9 mouse cellular contexts compared by ENCODE assay signal in the genomic region with DNA sequence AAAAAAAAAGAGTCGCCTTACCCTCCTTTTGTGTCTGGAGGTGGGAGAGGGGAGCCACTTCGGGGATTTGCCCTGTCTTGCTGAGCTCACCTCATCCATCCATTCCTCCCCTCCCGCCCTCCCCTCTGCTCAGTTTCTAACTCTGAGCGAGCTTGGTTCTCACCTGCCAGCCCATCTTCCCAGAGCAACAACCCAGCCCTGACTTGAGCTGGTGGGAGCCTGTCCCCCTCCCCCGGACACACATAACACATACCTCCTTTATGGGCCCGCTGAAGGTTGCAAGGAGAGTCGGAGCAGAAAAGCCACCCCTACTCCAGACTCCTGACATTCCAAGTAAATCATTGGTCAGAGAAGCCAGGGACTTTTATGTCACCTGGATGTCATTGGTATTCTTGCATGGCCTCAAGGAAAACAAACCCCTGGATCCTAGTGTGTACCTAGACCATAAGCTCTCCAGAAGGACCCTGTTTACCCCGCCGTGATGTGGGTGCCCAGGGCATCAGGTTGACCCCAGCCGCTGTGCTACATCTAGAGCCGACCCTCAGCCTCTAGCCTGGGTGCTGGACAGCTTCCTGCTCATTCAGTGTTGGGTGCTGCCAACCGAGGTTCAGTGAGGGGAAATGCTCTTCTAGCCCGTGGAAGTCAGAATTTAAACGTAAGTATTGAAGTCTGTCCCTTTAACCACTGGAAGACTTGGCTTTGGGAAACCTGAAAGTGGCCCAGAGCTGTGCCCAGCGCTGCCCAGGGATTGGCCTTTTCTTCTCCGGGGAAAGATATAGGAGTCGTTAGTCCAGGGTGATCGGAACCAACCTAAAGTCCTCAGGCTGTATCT. TPM values are rescaled to one million over a fixed set of nuclear protein-coding genes. Genes with fewer than 3 reads are reported as not detected.
DNase-seq lines count a peak whose midpoint lies in the region; ATAC-seq and TF ChIP-seq lines count a peak whose summit lies in the region.
"Had no signal": no experiment of that assay in that cellular context is flagged by ENCODE, and none has a peak within 500 bp of the region (broad histone marks: within the 10 kb centered on the region; RNA-seq: fewer than 3 reads in every experiment).

No protein-coding gene starts in this region.

- no peaks in the 10 kb centered on the region for H3K27me3 ChIP-seq in lung, postnatal 0 days (replicated peaks; ENCODE audit: insufficient read depth, low read length)
- peaks cover 59% of the 10 kb centered on the region for H3K27me3 ChIP-seq in liver, embryonic 12.5 days (replicated peaks)
- H3K27me3 ChIP-seq in stomach, embryonic 16.5 days (ENCODE audit: control insufficient read depth, insufficient read depth, low read length), result no peaks in the 10 kb centered on the region; the same call in 1 of the 2 replicates

- peaks cover 13% of the 10 kb centered on the region; the same call in 1 of the 2 replicates for H3K4me1 ChIP-seq in lung, postnatal 0 days (ENCODE audit: insufficient read depth, low read depth, low read length)
- H3K4me1 ChIP-seq in liver, embryonic 12.5 days, result peaks cover 27% of the 10 kb centered on the region
- peaks cover 31% of the 10 kb centered on the region for H3K4me1 ChIP-seq in stomach, embryonic 16.5 days (ENCODE audit: control insufficient read depth, insufficient read depth, low read length)

- no peak for TF ChIP-seq CTCF in lung, postnatal 0 days (IDR thresholded peaks at IDR 0.05)

- H3K9ac ChIP-seq in lung, postnatal 0 days (replicated peaks; ENCODE audit: low read depth), result no peak overlapping the region
- H3K9ac ChIP-seq in liver, embryonic 12.5 days, result no peak overlapping the region
- peak overlapping the region; percentile 37; the same call in 1 of the 2 replicates for H3K9ac ChIP-seq in stomach, embryonic 16.5 days (ENCODE audit: low read length)

- H3K4me3 ChIP-seq in lung, postnatal 0 days (ENCODE audit: low read depth, low read length), result no peak overlapping the region
- H3K4me3 ChIP-seq in liver, embryonic 12.5 days, result 0 out of 2 replicates have a peak overlapping the region, but pooled peaks have one; percentile 2
- peak overlapping the region; percentile 19; the same call in 1 of the 2 replicates for H3K4me3 ChIP-seq in stomach, embryonic 16.5 days (replicated peaks; ENCODE audit: low read length)

- 18% methylated on average over 17 of the region's 18 CpGs for WGBS in lung, postnatal 0 days
- 11% methylated on average over 18 of the region's 18 CpGs for WGBS in liver, embryonic 12.5 days (ENCODE audit: insufficient replicate concordance)
- 10% methylated on average over 18 of the region's 18 CpGs for WGBS in stomach, embryonic 16.5 days

- no peaks in the 10 kb centered on the region for H3K36me3 ChIP-seq in lung, postnatal 0 days (ENCODE audit: insufficient read depth, low read length)
- H3K36me3 ChIP-seq in liver, embryonic 12.5 days, result no peaks in the 10 kb centered on the region
- no peaks in the 10 kb centered on the region for H3K36me3 ChIP-seq in stomach, embryonic 16.5 days (ENCODE audit: control insufficient read depth, insufficient read depth, low read length)

- H3K4me2 ChIP-seq in lung, postnatal 0 days (replicated peaks; ENCODE audit: low read depth, low read length), result peak overlapping the region; percentile 42
- peak overlapping the region; percentile 21; the same call in 1 of the 2 replicates for H3K4me2 ChIP-seq in liver, embryonic 12.5 days
- H3K4me2 ChIP-seq in stomach, embryonic 16.5 days (ENCODE audit: low read depth, low read length), result peak overlapping the region; percentile 41

- H3K27ac ChIP-seq in lung, postnatal 0 days (ENCODE audit: low read length), result no peak overlapping the region
- no peak overlapping the region for H3K27ac ChIP-seq in liver, embryonic 12.5 days
- no peak overlapping the region for H3K27ac ChIP-seq in stomach, embryonic 16.5 days (ENCODE audit: low read length)

- DNase-seq in embryo, embryonic 10.5 days (ENCODE audit: low spot score), result peak; percentile 34
- no peak for DNase-seq in embryo, embryonic 9.5 days (ENCODE audit: extremely low spot score)
- DNase-seq in lung, postnatal 0 days (ENCODE audit: low spot score), result peak; percentile 21
- no peak for DNase-seq in lung, postnatal 14 days
- DNase-seq in gastrocnemius, postnatal 10 days, result no peak
- no peak for DNase-seq in adipocyte (ENCODE audit: low spot score)

- peak; percentile 16 for ATAC-seq in lung, postnatal 0 days
- peak; percentile 38; the same call in 1 of the 2 replicates for ATAC-seq in liver, embryonic 12.5 days
- ATAC-seq in stomach, embryonic 16.5 days (ENCODE audit: insufficient read depth, low FRiP score), result no peak

- H3K9me3 ChIP-seq in lung, postnatal 0 days (ENCODE audit: low read length), result no peaks in the 10 kb centered on the region
- no peaks in the 10 kb centered on the region for H3K9me3 ChIP-seq in liver, embryonic 12.5 days (replicated peaks)
- no peaks in the 10 kb centered on the region for H3K9me3 ChIP-seq in stomach, embryonic 16.5 days (replicated peaks; ENCODE audit: control insufficient read depth, low read length)

- no peak for TF ChIP-seq EP300 in lung, postnatal 0 days (IDR thresholded peaks at IDR 0.05)

RNA-seq across cellular contexts. Expression of a gene that starts 8.0 kb away (rescaled TPM):
- polyA plus RNA-seq in lung, postnatal 0 days (2015; fragmentation: Nextera tagmentation; extraction: Ambion mirVana), result 656 and 737 TPM in 2 replicates
- 870 and 914 TPM in 2 replicates for polyA plus RNA-seq in liver, embryonic 12.5 days (2016; fragmentation: Nextera tagmentation; extraction: Ambion mirVana)
- polyA plus RNA-seq in stomach, embryonic 16.5 days (2015; fragmentation: Nextera tagmentation; extraction: Ambion mirVana), result 747 and 881 TPM in 2 replicates
- 100 to 1,000 TPM; 456 to 462 TPM for total RNA-seq in gastrocnemius, postnatal 10 days (2021)

RNA-seq across cellular contexts. Expression of a gene that starts 16.9 kb away (rescaled TPM):
- 8.5 and 12.5 TPM in 2 replicates for polyA plus RNA-seq in lung, postnatal 0 days (2015; fragmentation: Nextera tagmentation; extraction: Ambion mirVana)
- polyA plus RNA-seq in liver, embryonic 12.5 days (2016; fragmentation: Nextera tagmentation; extraction: Ambion mirVana), result 34.0 and 35.2 TPM in 2 replicates
- 43.4 and 44.3 TPM in 2 replicates for polyA plus RNA-seq in stomach, embryonic 16.5 days (2015; fragmentation: Nextera tagmentation; extraction: Ambion mirVana)
- total RNA-seq in gastrocnemius, postnatal 10 days (2021), result 10 to 100 TPM; 12.3 to 12.5 TPM

RNA-seq across cellular contexts. Expression of a gene that starts 26.0 kb away (rescaled TPM):
- polyA plus RNA-seq in lung, postnatal 0 days (2015; fragmentation: Nextera tagmentation; extraction: Ambion mirVana), result 31.1 and 36.8 TPM in 2 replicates
- 14.5 and 15.2 TPM in 2 replicates for polyA plus RNA-seq in liver, embryonic 12.5 days (2016; fragmentation: Nextera tagmentation; extraction: Ambion mirVana)
- polyA plus RNA-seq in stomach, embryonic 16.5 days (2015; fragmentation: Nextera tagmentation; extraction: Ambion mirVana), result 28.3 and 35.8 TPM in 2 replicates
- 1 to 10 TPM; 6.3 to 7.5 TPM for total RNA-seq in gastrocnemius, postnatal 10 days (2021)

RNA-seq across cellular contexts. Expression of a gene that starts 26.2 kb away (rescaled TPM):
- polyA plus RNA-seq in lung, postnatal 0 days (2015; fragmentation: Nextera tagmentation; extraction: Ambion mirVana), result 21.7 and 26.9 TPM in 2 replicates
- 29.1 and 31.6 TPM in 2 replicates for polyA plus RNA-seq in liver, embryonic 12.5 days (2016; fragmentation: Nextera tagmentation; extraction: Ambion mirVana)
- polyA plus RNA-seq in stomach, embryonic 16.5 days (2015; fragmentation: Nextera tagmentation; extraction: Ambion mirVana), result 49.5 and 50.4 TPM in 2 replicates
- 10 to 100 TPM; 13.5 to 15.3 TPM for total RNA-seq in gastrocnemius, postnatal 10 days (2021)
- total RNA-seq: monocyte, adult 5-6 weeks had no signal

RNA-seq across cellular contexts. Expression of a gene that starts 31.8 kb away (rescaled TPM):
- 29.4 and 30.6 TPM in 2 replicates for polyA plus RNA-seq in lung, postnatal 0 days (2015; fragmentation: Nextera tagmentation; extraction: Ambion mirVana)
- polyA plus RNA-seq in liver, embryonic 12.5 days (2016; fragmentation: Nextera tagmentation; extraction: Ambion mirVana), result 27.3 and 30.9 TPM in 2 replicates
- 39.4 and 42.5 TPM in 2 replicates for polyA plus RNA-seq in stomach, embryonic 16.5 days (2015; fragmentation: Nextera tagmentation; extraction: Ambion mirVana)
- 10 to 100 TPM; 54.2 to 68.2 TPM for total RNA-seq in gastrocnemius, postnatal 10 days (2021)

Comparison
In these comparisons a context has a peak if more than half of its experiments do, and no peak if none do; other contexts are left out.
1. DNase-seq: peak in embryo, embryonic 10.5 days (single experiment) and lung, postnatal 0 days (single experiment); none in embryo, embryonic 9.5 days (single experiment), lung, postnatal 14 days (single experiment), gastrocnemius, postnatal 10 days (single experiment) and adipocyte (single experiment).
2. Peak in every context shown above with its lines, with median percentiles within 50 percentile points of each other: H3K4me2 ChIP-seq.